In the genomic region with DNA sequence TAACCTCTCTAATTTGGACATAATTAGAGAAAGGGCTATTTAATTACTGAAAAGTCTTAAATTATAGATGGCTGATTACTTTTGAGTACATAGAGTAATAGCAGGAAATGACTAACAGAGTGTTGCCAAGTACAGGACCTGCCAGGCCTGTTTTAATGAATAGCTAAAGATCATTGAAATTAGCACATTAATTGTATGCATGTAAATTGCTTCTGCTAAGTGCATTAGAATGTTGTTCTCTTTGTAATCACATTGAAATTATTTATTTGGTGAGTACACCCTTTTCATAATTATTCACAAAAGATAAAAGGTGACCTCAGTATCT, we compare ENCODE assay signal across 17 mouse cellular contexts.
"Had no signal": no experiment of that assay in that cellular context is flagged by ENCODE, and none has a peak within 500 bp of the region (broad histone marks: within the 10 kb centered on the region; RNA-seq: fewer than 3 reads in every experiment).

No protein-coding gene starts in this region.

- ATAC-seq: midbrain, embryonic 16.5 days had no signal

- H3K4me3 ChIP-seq: midbrain, embryonic 10.5 days; midbrain, embryonic 12.5 days; myocyte; neural tube, embryonic 13.5 days; neural tube, embryonic 15.5 days had no signal

- DNase-seq: lung, embryonic 14.5 days; lung, postnatal 10 days; lung, postnatal 4 days; retina, postnatal 1 day; right cerebral cortex, adult 18-20 months; right cerebral cortex, postnatal 25 days; right cerebral cortex, postnatal 4 days; spleen, adult 18-20 months; thymus, adult 18-20 months; thymus, postnatal 14 days; thymus, postnatal 36 days had no signal

- H3K4me2 ChIP-seq: lung, embryonic 14.5 days; midbrain, embryonic 12.5 days; neural tube, embryonic 13.5 days; neural tube, embryonic 15.5 days had no signal

- H3K27me3 ChIP-seq: midbrain, embryonic 12.5 days; neural tube, embryonic 13.5 days; neural tube, embryonic 15.5 days had no signal

- H3K4me1 ChIP-seq: midbrain, embryonic 12.5 days; neural tube, embryonic 15.5 days had no signal

- H3K36me3 ChIP-seq: midbrain, embryonic 10.5 days; midbrain, embryonic 12.5 days; neural tube, embryonic 13.5 days; neural tube, embryonic 15.5 days had no signal

- H3K9ac ChIP-seq: lung, embryonic 14.5 days; midbrain, embryonic 12.5 days; neural tube, embryonic 13.5 days; neural tube, embryonic 15.5 days had no signal

- H3K9me3 ChIP-seq: midbrain, embryonic 10.5 days; midbrain, embryonic 12.5 days; neural tube, embryonic 13.5 days; neural tube, embryonic 15.5 days had no signal

- H3K27ac ChIP-seq: midbrain, embryonic 10.5 days; neural tube, embryonic 13.5 days; neural tube, embryonic 15.5 days had no signal
